Mouse (Mus musculus) bone marrow macrophage, adult 2 months (primary cell): ENCODE results near the gene Parva. TPM values are rescaled to one million over a fixed set of nuclear protein-coding genes. Genes with fewer than 3 reads are reported as not detected.

ENCODE experiments used
- H3K27ac ChIP-seq: 2 replicates; pipeline ENCODE4 v1.5.1; 2012; ENCODE audit warnings: low read depth, low read length; ENCODE audit not compliant: insufficient read depth
- H3K4me1 ChIP-seq: 2 replicates; pipeline ENCODE4 v1.6.1; 2012; ENCODE audit warnings: low read length; ENCODE audit not compliant: control insufficient read depth, insufficient read depth
- H3K4me3 ChIP-seq: 2 replicates; pipeline ENCODE4 v1.5.1; 2012; ENCODE audit warnings: mild to moderate bottlenecking, low read length, moderate library complexity; ENCODE audit not compliant: insufficient read depth
- CTCF ChIP-seq: IDR thresholded peaks from 2 replicates; pipeline ENCODE4 v1.5.1; 2012; ENCODE audit warnings: low read depth, mild to moderate bottlenecking, low read length, moderate library complexity
- POLR2A ChIP-seq: IDR thresholded peaks from 2 replicates; pipeline ENCODE4 v1.6.1; 2012; ENCODE audit warnings: mild to moderate bottlenecking, low read depth, low read length, borderline replicate concordance
- polyA plus RNA-seq: library from polyadenylated mRNA; stranded (reverse); fragments of >200 nt; gene quantifications from 2 replicates; pipeline ENCODE4 v1.2.4, GENCODE M21; 2012; ENCODE audit not compliant: missing spikeins, insufficient read depth, insufficient read length

Gene Parva
- polyA plus RNA-seq, 1 experiment: 0.71 TPM

DNA sequence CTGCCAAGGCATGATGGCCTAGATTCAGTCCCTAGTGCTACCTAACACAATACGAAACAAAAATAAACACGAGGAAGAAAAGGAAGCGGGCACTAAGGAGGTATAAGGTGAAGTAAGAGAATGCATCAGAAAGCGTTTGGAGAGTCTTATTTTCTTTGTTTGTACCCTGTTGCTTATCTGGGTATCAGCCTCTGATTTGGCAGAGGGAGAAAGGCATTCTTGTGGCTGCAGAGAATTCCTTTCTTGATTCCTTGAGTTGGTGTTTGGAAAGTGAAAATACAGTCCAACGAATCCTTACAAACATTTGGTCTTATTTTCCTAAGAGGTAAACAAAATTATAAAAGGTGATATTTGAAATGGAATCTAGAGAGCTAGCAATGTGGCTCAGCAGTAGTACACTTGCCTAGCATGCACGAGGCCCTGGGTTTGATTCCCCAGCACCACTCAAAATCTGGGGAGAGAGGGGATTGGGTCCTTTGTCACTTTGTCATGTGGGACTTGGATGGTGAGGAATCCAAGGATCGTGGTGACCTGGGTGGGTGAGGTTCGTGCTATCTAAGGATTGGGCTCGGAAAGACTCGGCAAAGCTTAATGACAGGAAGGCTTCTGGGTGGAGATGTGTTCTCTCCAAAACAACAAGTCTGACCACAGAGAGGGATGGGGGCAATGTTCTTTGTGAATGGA, 44.9 kb downstream of the Parva start:
- H3K27ac ChIP-seq: no peak overlapping the region
- no peak overlapping the region for H3K4me3 ChIP-seq
- H3K4me1 ChIP-seq: no peaks in the 10 kb centered on the region
- no peak for TF ChIP-seq CTCF
- no peak for TF ChIP-seq POLR2A

- H3K4me3 ChIP-seq: no peak overlapping the region
- no peaks in the 10 kb centered on the region for H3K4me1 ChIP-seq
- TF ChIP-seq CTCF (no peak), POLR2A (no peak)
- no peak overlapping the region for H3K27ac ChIP-seq
Observed at GRCm38 (mm10) chr7:112472708-112473281, 45.5 kb downstream of the Parva start.

- TF ChIP-seq POLR2A (no peak), CTCF (no peak)
- Histone ChIP-seq H3K4me1 (no peaks in the 10 kb centered on the region), H3K27ac (no peak overlapping the region), H3K4me3 (no peak overlapping the region)
Observed at GRCm38 (mm10) chr7:112473649-112474435, 46.5 kb downstream of the Parva start.

DNA sequence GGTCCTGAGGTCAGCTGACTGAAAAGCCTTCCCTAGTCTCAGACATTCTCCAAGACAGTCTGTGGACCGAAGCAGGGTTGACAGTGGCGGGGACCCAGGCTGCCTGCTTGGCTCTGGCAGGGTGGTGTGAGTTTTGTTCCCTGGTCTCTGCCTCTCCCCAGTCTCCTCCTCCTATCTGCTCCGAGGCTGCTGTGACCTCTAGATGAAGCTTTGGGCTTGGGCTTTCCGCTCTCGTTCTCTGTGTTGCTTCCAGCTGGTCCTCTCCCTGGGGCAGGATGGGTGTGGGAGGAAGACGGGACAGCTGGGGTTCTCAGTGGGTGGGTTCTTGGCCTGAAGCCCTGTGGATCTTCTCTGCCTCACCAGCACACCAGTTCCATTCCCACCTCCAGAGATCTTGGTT, 51.8 kb downstream of the Parva start:
- Histone ChIP-seq H3K4me1 (no peaks in the 10 kb centered on the region), H3K4me3 (no peak overlapping the region), H3K27ac (no peak overlapping the region)
- TF ChIP-seq CTCF (no peak), POLR2A (no peak)

DNA sequence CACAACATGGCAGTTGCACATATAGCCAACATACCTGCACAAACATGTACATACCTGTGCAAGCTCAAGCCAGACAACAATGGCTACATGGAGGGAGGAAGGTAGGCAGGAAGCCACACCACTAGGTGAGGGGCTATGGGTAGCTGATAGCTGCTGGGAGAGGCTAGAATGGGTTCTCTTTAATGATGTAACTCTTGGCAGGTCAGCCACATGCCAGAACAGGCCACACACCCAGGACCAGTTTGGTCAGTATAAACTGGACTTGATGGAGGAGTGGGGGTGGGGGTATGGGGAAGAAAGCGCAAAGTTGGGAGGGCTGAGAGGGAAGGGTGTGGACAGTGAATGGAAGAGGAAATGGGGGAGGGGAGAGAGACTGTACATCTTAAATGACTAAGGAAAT, 53.7 kb downstream of the Parva start:
- no peak for TF ChIP-seq CTCF
- TF ChIP-seq POLR2A: no peak

GRCm38 (mm10) chr7:112482572-112482971, 55.3 kb downstream of the Parva start:
- H3K4me1 ChIP-seq: no peaks in the 10 kb centered on the region
- H3K4me3 ChIP-seq: no peak overlapping the region
- TF ChIP-seq POLR2A (no peak), CTCF (no peak)
- H3K27ac ChIP-seq: no peak overlapping the region

More for the DNA sequence above, 53.7 kb downstream of the Parva start:
- Histone ChIP-seq H3K4me1 (no peaks in the 10 kb centered on the region), H3K4me3 (no peak overlapping the region), H3K27ac (no peak overlapping the region)

DNA sequence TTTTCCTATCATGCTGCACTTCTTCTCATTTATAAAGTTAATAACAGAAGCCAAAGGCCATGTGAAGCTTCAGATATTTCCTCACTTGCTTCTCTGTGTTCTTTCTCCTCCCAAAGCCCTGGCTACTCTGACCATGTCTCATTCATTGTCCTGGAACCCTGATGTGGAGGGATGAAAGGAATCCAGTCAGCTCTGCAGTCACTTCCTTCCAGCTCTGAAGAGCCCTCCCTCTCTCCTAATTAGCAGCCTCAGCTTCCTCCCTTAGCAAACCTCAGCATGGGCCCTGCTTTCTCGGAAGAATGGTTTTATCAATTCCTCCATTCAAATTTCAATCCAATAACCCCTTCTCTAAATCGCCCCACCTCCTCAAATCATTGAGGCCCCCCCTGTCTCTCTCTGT, 56.1 kb downstream of the Parva start:
- no peaks in the 10 kb centered on the region for H3K4me1 ChIP-seq
- H3K27ac ChIP-seq: no peak overlapping the region
- TF ChIP-seq POLR2A (no peak), CTCF (no peak)
- H3K4me3 ChIP-seq: no peak overlapping the region

GRCm38 (mm10) chr7:112490825-112491224, 63.5 kb downstream of the Parva start:
- TF ChIP-seq CTCF (no peak), POLR2A (no peak)
- no peak overlapping the region for H3K4me3 ChIP-seq
- no peaks in the 10 kb centered on the region for H3K4me1 ChIP-seq
- H3K27ac ChIP-seq: no peak overlapping the region

GRCm38 (mm10) chr7:112491737-112492136, 64.4 kb downstream of the Parva start:
- no peak for TF ChIP-seq POLR2A
- Histone ChIP-seq H3K27ac (no peak overlapping the region), H3K4me1 (no peaks in the 10 kb centered on the region), H3K4me3 (no peak overlapping the region)

GRCm38 (mm10) chr7:112495950-112496349, 68.6 kb downstream of the Parva start:
- H3K4me3 ChIP-seq: no peak overlapping the region
- no peak for TF ChIP-seq CTCF
- no peaks in the 10 kb centered on the region for H3K4me1 ChIP-seq
- H3K27ac ChIP-seq: no peak overlapping the region
